Mouse (Mus musculus): ENCODE measurements around the gene Ccdc171.

GRCm38 (mm10) chr4:83658415-83658814 lies 133.1 kb downstream of the Ccdc171 start:
- no peak for TF ChIP-seq CTCF (IDR thresholded peaks at IDR 0.05; ENCODE audit: low read depth)
- TF ChIP-seq EP300 (IDR thresholded peaks at IDR 0.05; ENCODE audit: low read depth), result no peak
